Mouse (Mus musculus): ENCODE results near the gene Gm26657.

The Gm26657 gene

GRCm38 (mm10) chr4:56756966-56757600 lies 17.2 kb downstream of the Gm26657 start:
- no peak for DNase-seq (ENCODE audit: extremely low read depth, low read depth, low spot score)

DNA sequence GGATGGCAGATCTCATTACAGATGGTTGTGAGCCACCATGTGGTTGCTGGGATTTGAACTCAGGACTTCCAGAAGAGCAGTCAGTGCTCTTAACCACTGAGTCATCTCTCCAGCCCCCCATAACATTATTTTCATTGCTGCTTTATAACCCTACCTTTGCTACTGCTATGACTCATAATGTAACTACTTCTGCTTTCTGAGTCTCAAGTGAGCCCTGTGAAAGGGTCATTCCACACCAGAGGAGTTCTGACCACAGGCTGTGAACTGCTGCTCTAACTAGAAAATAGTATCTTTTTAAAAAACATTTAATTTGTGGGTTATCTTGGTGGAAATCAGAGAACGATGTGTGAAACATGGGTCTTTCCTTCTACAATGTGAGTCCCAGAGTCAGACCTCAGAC lies 17.8 kb downstream of the Gm26657 start:
- no peak for DNase-seq (ENCODE audit: extremely low read depth, low read depth, low spot score)

- DNase-seq (ENCODE audit: extremely low read depth, low read depth, low spot score): no peak
These were observed 28.0 kb downstream of the Gm26657 start for GRCm38 (mm10) chr4:56767861-56768284.

- DNase-seq (ENCODE audit: extremely low read depth, low read depth, low spot score): no peak
These were observed 29.0 kb downstream of the Gm26657 start for GRCm38 (mm10) chr4:56768913-56769312.

GRCm38 (mm10) chr4:56771065-56771464 lies 31.2 kb downstream of the Gm26657 start:
- DNase-seq (ENCODE audit: extremely low read depth, low read depth, low spot score): no peak
